Mouse (Mus musculus) layer of hippocampus, adult 11-12 months (tissue): ENCODE data around the gene D11Wsu47e.

Experiments
- DNase-seq: peaks from one replicate; pipeline ENCODE4 v3.0.0; 2022; ENCODE audit warnings: low spot score

The D11Wsu47e gene

DNA sequence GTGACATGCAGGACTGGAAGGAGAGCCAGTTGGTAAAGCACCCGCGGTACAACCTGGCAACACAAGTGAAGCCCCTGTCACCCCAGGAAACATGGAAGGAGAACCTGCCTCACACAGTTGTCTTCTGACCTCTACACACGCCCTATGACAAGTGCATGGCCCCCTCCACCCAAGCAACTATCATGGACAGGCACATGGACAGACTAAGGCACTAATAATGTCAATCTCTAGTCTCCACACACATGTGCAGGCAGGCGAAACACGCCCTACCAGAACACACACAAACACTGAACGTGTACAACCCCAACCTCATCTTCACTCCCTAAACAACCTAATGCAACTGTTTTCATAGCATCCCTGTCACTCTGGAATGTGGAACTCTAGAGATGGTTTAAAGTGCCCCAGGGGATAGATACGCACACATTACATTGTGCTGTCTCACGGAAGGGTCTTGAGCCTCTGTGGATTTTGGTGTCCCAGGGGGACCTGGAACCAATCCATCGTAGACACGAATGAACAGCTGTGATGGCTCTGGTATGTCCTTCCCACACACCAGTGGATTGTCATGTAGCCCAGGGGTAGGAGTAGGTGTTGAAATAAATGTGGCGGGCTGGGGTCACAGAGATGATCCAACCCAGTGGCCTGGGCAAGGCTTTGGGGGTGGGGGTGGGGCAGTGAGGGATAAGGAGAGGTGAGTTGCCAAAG, 52.8 kb downstream of the D11Wsu47e start:
- no peak for DNase-seq

DNA sequence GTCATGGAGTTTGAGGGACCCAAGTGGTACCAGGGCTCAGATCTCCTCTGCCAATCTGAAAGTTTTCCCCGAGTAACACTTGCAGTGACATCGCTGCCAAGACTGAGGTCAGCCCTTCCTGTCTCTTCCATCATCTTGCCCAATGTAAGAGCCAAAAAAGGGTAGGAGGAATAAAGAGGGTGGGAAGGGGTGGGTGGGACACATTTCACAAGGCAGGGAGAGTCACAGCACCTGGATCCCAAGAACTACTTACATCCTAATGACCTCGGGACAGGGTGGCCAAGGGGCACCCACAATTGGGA, 53.3 kb downstream of the D11Wsu47e start:
- no peak for DNase-seq

DNA sequence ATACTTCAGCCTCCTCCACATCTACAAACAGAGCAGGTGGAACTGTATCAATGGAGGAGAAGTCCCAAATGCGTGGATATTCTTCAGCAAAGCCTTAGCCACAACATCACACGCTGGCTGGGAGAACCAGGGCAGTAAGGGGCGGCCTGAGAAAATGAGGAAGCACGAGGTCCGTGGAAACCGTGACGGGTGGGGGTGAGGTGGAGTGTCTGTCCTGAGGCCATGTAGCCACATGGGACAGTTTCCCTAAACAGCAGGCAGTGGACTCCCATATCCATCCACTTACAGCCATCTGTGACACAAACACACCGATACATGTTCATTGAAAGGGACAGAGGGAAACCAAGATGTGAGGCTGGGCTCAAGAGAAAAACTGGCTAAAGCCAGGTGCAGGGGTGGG, 53.7 kb downstream of the D11Wsu47e start:
- no peak for DNase-seq

DNA sequence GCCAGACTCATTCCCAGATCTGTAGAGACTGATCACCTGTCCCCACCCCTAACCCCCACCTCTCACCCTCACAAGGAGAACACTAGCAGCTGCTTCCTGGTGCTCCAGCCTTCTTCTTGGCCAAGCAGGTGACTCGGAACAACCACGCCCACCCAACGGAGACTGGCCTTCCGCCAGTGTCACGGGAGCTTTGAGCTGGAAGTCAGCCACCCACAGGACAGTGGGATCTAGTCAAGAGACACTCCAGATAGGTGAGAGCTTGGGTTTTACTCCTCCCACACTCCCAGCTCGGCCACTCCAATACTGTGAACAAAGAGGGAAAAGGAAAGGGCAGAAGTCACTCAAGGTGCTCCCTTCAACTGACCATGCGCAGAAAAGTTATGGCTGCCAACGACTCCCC, 55.0 kb downstream of the D11Wsu47e start:
- no peak for DNase-seq

- DNase-seq: no peak
These were observed 55.9 kb downstream of the D11Wsu47e start for GRCm38 (mm10) chr11:113740100-113740499.

- DNase-seq: no peak
These were observed 58.8 kb downstream of the D11Wsu47e start for GRCm38 (mm10) chr11:113742998-113743397.
